Mouse (Mus musculus) CD4-positive helper T cell, adult 2 months (primary cell): ENCODE measurements around the gene Xpo5.

ENCODE experiments used
- DNase-seq: peaks from one replicate; pipeline ENCODE4 v3.0.0-alpha.2; 2012; ENCODE audit warnings: low read depth, missing footprints, low spot score

Gene Xpo5

DNA sequence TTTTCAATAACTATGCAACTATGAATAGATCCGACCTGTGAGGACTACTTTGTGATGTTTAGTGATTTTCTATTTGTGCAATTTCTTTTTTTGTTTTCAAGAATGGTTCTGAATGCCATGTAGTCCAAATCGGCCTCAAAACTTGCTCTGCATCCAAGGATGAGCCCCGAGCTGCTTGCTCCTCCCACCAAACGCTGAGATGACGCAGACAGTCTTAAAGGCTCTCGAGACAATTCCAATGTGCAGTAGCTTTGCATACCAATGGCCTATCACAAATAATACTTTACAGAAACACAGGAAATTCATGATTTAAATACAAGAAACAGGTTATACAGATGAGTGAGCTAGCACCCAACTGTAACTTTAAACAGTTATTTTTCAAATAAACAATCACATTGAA lies 1.4 kb upstream of the Xpo5 start:
- no peak for DNase-seq

DNA sequence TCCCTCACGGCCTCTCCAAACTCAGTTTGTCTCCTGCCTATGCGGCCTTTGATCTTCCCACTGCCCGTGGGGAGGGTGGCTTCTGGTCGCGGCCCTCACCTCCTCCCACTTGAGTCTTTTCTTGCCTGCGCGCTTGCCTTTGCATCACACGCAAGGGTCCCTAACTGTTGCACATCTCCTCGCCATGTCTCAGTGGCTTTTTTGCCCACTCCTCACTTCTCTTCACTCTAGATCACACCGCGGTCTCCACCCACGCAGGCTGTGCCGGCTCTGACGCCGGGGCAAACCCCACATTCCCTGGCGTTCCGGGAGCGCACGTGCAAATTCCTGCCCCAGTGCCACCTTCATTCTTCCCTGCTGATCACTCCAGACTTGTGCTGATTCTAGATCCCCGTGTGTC lies 496 bp downstream of the Xpo5 start:
- DNase-seq = no peak

DNA sequence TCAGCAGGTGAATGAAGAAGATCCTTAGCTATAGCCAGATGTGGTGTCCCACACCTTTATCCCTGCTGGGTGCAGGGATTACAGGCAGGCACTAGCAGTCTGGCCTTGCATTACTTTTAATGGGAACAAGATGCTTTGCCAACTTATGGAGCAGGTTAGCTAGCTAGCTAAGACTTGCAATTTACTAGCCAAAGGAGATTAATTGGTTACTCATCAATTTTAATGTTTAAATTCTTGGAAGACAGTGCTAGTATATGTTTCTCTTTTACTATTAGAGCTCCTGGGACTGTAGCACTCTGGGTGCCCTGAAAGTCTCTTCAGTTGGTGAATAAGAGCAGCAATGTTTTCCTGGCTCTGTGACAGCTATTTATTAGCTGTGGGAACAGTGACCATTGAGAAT lies 4.1 kb downstream of the Xpo5 start:
- no peak for DNase-seq

DNA sequence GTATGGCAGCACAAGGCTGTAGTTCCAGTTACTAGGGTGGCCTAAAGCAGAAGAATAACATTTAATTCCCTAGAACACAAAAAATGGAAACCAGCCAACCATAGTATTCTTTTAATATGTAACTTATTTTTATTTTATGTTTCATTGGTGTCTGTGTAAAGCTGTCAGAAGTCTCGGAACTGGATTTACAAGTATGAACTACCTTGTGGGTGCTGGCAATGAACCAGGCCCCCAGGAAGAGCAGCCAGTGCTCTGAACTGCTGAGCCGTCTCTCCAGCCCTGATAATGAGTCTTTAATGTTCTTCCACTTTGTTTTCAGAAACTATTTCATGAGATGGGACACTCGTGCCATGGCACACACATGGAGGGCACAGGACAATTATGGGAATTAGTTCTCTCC lies 8.0 kb downstream of the Xpo5 start:
- DNase-seq = no peak

DNA sequence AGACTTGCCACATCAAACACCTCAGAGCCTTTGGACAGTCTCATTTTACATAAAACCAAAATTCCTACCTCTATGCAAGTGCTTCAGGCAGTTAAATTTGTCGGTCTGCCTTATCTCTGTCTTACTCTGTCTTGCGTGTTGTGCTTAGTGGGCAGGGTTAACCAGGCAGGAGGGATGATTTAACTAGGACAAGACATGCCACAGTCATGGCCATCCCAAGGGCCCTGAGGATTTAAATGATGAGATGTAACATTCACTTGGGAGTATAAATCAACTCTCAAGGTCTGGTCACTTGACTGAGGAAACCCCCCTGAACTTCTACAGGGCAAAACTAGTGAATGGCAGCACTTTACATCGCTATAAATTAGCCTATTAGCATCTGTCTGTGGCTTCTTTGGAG lies 19.0 kb downstream of the Xpo5 start:
- no peak for DNase-seq

DNA sequence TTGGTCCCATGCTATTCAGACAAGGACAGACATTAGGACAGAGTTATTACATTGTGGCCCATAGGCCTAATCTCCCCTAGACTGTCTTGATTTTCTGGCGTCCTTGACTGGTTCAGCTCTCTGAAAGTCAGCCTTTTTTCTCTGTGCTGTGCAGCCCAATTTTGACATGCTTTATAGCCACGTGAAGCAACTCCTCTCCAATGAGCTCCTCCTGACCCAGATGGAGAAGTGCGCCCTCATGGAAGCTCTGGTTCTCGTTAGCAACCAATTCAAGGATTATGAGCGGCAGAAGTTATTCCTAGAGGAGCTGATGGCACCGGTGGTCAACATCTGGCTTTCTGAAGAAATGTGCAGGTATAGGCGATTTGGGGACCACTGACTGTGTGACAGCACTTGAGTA lies 25.0 kb downstream of the Xpo5 start:
- DNase-seq = no peak

DNA sequence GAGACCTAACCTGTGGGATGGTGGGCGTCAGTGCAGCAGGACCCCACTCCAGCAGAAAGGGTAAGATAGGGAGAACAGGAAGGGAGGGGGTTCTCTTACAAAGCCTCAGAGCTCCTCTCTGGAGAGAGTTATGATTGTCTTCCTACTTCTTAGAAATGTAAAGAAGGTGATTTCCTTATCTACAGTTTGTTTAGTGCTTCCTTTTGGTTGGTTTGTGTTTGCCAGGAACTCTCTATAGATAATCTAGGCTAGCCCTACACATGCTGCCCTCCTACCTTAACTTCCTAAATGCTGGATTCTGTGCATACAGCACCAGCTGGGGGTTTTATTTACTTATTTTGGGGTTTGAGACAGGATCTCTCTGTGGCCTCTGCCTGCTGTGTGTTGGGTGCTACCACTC lies 33.5 kb downstream of the Xpo5 start:
- no peak for DNase-seq

DNA sequence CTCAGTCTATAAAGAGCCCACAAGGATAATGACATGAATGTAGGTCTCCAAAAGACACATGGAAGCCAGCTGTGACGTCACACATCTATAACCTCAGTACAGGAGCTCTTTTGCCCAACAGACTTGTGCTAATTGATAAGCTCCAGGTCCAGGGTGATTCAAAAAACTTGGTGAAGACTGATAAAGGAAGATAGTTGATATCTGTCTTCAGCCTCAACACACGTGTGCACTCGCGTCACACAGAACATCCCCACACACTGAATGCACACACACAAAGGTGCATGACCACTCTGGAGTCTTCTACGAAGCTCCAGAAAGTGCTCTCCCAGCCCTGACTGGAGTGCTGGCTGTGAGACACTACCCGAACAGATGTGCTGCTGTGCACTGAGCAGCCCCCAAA lies 34.5 kb downstream of the Xpo5 start:
- DNase-seq = no peak

DNA sequence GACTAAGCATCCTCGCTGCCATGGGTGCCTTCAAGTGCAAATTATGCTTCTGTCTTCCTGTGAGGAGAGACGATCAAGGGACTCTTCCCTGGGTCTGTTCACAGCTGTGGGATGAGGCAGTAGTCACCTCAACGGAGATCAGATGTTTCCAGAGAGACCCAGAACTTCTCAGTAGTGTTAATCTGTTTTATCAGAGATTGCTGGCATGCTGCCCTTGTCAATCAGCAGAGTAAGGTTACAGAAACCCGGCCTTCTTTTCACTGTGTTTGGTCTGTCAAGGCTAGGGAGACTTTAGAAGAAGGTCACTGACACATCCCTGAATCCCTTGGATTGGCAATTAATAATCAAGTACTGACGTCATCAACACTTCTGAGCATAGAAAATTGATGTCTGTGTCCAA lies 34.9 kb downstream of the Xpo5 start:
- no peak for DNase-seq

DNA sequence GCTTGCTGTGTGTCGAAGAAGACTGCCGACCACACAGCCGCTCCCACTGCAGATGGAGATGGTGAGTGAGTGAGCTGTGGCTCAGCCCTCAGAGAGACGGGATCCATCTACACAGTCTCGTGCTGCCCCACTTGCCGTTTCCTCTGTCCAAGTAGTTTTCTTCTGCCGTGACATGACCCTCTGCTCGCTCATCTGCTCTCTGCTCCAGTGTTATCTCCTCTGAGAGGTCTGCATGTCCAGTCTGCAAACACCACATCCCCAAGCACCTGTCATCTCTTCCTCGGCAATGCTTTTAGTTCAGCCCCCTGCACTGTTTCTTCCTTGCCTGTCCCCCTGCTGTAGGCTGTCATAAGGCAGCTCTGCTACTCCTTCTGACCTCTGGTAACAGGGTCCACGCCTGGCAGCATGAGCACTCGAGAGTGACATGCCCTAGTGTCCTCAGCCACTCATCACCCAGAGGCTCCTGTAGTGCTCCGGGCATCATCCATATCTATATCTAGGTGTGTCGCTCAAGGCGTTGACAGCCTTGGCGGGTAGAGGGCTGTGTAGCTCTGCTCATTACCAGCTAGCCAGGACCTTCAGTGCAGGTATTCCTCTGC lies 37.0 kb downstream of the Xpo5 start:
- no peak for DNase-seq

DNA sequence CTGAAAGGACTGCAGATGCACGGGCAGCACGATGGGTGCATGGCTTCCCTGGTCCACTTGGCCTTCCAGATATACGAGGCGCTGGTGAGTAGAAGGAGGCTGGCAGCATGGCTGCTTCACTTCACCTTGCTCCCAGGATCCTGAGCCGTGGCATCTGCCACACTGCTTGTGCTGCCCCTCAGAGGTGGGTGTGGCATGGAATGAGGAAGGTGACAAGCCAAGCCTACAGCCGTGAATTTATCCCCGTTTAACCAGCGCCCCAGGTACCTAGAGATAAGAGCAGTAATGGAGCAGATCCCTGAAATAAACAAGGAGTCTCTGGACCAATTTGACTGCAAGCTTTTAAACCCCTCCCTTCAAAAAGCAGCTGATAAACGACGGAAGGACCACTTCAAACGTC lies 38.9 kb downstream of the Xpo5 start:
- no peak for DNase-seq

DNA sequence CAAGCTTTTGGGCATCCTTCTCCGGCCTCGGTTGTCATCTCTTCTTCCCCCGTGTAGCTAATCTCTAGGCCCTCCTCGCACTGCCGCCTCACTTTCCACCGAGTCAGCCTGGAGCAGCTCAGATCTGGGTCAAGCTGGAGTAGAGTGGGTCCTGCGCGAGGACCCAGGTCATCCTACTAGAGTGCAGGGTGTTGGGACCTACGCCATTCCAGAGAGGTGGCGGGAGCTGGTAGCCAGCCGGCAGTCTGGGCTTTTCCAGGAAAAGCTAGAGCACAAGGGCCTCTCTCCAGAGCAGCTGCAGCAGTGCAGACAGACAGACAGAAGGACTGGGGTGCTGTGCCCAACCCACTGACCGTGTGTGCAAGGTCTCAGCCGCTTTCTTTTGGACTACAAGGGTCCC lies 39.7 kb downstream of the Xpo5 start:
- no peak for DNase-seq

DNA sequence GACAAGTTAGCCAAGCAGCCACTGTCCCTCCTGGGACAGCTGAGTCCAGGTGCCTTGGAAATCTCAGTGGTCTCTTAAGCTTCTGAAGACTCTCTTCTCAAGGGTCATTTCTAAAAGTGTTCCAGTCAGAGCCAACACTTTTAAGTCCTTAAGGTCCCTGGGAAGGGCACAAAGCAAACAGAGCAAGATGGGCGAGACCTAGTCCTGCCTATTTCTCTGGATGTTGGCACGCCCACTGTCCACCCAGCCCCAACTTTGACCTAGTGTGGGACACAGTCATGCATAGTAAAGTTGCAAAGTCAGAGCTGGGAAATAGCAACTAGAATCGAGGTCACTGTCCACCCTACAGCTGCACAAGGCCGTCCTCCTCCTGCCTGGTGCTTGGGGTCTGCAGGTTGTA lies 40.4 kb downstream of the Xpo5 start:
- DNase-seq = no peak

DNA sequence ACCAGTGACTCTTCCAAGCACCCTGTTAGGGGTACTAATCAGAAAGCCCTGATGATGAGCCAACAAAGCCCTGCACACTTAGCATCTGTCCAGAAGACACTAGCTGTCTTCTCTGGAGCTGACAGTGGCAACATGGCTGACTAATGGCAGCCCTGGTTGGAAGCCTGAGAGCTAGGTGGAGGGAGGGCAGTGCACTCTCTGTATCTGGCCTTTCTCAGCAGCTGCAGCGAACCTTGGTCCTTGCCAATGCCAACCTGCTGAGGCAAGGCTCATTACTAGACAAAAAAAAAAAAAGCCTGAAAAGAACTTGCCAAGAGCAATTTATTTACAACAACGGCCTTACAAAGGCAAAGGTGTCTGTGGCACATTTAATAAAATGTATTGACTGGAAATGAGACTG lies 41.0 kb downstream of the Xpo5 start:
- DNase-seq = no peak

DNA sequence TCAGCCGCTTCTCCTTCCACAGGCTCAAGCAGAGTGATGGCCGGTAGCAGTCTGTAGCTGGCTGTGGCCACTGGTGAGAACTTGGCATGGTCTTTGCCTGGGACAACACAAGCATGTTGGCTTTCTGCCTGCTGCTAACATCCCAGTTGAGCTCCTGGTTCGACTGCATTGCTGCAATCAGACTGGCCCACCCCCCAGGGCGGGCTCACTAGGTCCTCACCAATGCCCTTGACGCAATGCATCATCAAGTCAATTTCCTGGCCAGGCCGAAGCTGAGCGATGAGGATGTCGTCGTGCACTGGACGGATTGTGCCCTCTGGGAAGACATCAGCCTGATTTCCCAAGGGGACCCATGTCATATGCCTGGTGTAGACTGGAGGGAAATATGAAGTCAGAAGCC lies 42.0 kb downstream of the Xpo5 start:
- DNase-seq = no peak

DNA sequence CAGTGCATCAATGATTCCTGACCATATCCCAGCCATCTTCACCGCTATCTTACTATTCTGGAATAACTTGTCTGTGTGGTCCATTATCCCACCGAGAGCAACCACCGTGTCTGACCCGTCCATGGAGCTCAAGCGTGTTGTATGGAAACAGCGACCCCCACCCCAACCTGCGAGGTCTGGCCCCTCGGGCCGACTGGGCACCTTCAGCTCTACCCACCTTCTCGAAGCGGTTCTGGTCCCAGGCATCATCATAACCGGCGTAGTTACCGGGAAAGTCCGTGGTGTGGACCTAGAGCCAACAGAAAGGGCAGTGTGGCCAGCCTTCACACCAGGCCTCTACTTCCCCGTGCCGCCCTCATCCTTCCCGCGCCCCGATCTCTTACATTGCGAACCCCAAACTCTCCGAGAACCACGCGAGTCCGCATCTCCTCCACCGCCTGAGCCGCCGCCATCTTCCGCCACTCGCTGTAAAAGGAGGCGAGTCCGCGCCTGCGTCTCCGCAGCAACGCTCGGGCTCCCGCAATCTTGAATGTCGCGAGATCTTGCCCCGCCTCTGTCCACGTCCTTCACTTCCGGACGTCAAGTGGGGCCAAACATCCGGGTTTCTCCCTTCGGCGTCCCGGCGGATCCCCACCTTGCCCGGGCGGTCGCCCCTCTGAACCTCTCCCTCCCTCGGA lies 45.1 kb downstream of the Xpo5 start, which contains the start of the genes Polr1c and Yipf3:
Gene Polr1c (minus strand): TSS at position 543 of the 677 bp plus-strand sequence.
Gene Yipf3 (plus strand): TSS at position 569 of the 677 bp plus-strand sequence.
- DNase-seq = peak; percentile 94

DNA sequence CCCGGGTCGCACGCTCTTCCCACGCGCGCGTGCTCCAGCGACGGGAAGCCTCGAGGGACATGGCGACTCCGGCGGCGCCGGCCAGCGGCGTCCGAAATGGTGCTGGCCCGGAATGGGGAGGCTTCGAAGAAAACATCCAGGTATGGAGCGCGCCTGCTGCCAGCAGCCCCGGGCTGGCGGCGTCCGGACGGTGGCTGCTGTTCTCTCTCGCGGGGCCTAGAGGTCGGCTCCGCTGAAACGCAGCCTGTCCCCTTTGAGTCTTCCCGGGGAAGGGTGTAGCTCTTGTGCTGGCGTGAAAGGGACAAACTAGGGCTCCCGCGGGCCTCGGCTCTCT lies 45.6 kb downstream of the Xpo5 start:
- DNase-seq = no peak

DNA sequence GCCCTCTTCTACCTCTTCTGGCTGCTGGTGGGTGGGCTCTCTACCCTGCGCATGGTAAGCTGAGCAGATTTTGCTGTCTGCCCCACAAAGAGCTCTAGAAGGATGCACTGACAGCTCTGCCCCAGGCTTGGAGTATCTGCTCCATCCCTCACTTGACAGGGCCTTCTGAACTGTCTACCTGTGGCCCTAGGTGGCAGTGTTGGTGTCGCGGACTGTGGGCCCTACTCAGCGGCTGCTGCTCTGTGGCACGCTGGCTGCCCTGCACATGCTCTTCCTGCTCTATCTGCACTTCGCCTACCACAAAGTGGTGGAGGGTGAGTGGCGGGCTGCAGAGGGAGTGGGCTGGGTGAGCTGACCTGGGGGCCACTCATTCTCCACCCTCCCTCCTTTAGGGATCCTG lies 48.6 kb downstream of the Xpo5 start:
- DNase-seq = peak; percentile 35

DNA sequence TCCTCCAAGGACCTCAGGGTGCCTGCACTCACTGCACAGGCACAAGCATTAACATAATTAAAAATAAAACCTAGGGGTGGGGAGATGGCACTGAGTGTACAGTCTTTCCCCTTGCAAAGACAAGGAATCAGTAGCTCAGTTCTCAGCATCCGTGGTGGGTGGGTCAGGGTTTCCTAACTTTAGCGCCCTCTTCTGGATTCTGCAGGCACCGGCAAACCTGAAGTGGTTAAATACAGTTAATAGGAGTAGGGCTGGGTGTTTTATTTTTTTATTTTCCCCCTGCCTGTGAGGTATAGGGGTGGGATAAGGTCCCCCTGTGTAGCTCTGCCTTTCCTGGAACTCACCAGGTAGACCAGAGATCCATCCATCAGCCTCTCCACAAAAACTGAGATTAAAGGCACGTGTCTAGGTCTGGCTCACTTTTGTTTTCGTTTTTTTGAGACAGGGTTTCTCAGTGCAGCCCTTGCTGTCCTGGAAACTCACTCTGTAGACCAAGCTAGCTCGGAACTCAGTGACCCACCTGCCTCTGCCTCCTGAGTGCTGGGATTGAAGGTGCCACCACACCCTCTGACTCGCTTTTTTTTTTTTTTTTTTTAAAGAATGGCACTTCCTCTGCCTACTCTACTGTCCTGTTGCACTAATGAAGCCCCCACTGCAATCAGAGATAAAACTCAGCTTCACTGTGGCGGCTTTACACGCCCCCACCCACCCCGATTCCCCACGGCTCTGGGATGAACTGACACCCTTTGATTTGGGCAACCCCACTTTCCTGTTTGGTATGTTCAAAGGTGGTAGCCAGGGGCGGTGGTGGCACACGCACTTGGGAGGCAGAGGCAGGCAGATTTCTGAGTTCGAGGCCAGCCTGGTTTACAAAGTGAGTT lies 50.2 kb downstream of the Xpo5 start:
- peak; percentile 65 for DNase-seq

DNA sequence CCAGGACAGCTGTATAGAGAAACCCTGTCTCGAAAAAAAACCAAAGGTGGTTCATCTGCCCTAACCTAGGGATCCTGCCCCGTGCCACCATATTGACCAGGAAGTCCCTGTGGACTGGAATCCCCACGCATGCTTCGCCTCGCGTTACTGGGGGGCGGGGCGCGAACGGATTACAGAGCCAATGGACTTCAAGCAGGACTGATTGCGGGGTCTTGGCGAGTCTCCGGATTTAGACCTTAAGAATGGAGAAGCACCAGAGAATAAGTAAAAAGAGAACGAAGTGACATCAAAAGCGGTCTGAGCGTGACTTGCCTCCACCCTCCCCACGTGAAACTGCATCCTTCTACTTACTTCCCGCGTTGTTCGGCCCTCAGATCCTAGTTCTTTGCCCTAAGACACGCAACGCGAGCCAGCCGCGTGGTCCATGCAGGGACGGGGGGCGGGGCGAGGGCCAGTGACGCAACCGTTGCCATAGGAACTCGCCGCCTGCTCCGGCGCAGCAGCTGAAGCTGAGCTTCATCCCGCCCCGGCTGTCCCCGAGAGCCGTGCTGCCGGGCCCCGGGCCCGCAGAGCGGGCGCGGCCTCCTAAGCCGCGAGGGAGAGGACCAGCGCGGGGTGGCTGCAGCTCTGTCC lies 51.0 kb downstream of the Xpo5 start, which contains the start of gene Lrrc73:
Gene Lrrc73 (plus strand): TSS at position 80 of the 633 bp plus-strand sequence.
- DNase-seq = peak; percentile 91

DNA sequence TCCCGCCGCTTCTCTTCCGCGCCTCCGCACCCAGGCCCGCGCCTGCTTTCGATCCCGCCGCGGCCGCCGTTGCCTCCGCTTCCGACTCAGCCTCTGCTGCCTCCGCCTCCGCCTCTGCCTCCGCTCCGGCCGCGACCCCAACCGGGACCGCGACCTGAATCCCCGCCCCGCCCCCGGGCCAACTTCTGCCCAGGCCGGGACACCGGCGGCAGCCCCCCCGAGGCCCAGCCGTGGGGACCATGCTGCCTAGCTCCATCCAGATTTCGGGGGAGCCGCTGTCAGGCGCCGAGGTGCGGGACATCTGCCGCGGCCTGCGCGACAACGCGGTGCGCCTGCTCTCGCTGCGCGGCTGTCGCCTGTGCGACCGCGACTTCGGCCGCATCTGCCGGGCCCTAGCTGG lies 51.5 kb downstream of the Xpo5 start:
- no peak for DNase-seq

DNA sequence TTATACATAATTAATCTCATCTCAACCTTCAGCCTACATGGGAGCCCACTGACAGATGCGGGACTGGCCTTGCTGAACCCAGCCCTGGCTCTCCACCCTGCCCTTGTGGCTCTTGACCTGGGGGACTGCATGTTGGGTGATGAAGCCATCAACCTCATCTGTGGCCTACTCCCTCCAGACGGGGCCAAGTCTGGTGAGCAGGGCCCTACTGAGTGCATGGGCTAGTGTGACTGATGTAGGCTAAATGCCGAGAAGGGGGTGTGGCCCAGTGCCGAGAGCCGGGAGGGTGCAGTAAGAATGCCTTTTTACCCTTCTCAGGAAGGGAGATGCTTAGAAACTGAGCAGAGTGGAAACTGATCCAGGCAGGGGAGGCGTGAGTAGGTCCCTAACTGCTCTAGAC lies 52.6 kb downstream of the Xpo5 start:
- DNase-seq = no peak
